ENCODE assay signal across 17 mouse cellular contexts in genomic region chr2:51072346-51072885, GRCm38 (mm10).
DNase-seq lines count a peak whose midpoint lies in the region; ATAC-seq and TF ChIP-seq lines count a peak whose summit lies in the region.
"Had no signal": no experiment of that assay in that cellular context is flagged by ENCODE, and none has a peak within 500 bp of the region (broad histone marks: within the 10 kb centered on the region; RNA-seq: fewer than 3 reads in every experiment).

No protein-coding gene starts in this region.

- no peak overlapping the region for H3K27ac ChIP-seq in heart, embryonic 10.5 days
- no peak overlapping the region for H3K27ac ChIP-seq in lung, postnatal 0 days (ENCODE audit: low read length)
- no peak overlapping the region for H3K27ac ChIP-seq in heart, postnatal 0 days (ENCODE audit: low read depth)
- no peak overlapping the region for H3K27ac ChIP-seq in stomach, postnatal 0 days (replicated peaks)
- no peak overlapping the region for H3K27ac ChIP-seq in kidney, embryonic 15.5 days
- H3K27ac ChIP-seq: embryonic facial prominence, embryonic 13.5 days; limb, embryonic 10.5 days; midbrain, embryonic 12.5 days had no signal

- H3K4me1 ChIP-seq in heart, embryonic 10.5 days: no peaks in the 10 kb centered on the region
- no peaks in the 10 kb centered on the region for H3K4me1 ChIP-seq in lung, postnatal 0 days (ENCODE audit: insufficient read depth, low read depth, low read length)
- peaks cover 9% of the 10 kb centered on the region; the same call in 1 of the 2 replicates for H3K4me1 ChIP-seq in heart, postnatal 0 days (ENCODE audit: control insufficient read depth, insufficient read depth)
- no peaks in the 10 kb centered on the region for H3K4me1 ChIP-seq in stomach, postnatal 0 days (replicated peaks; ENCODE audit: control insufficient read depth, insufficient read depth)
- H3K4me1 ChIP-seq in kidney, embryonic 15.5 days: 0 out of 2 replicates have a peak, but pooled peaks cover 5% of the 10 kb centered on the region
- H3K4me1 ChIP-seq: embryonic facial prominence, embryonic 13.5 days; limb, embryonic 10.5 days had no signal

- no peak for TF ChIP-seq CTCF in lung, postnatal 0 days (IDR thresholded peaks at IDR 0.05)
- TF ChIP-seq CTCF in heart, postnatal 0 days (IDR thresholded peaks at IDR 0.05; ENCODE audit: low read depth): no peak
- no peak for TF ChIP-seq CTCF in stomach, postnatal 0 days (IDR thresholded peaks at IDR 0.05; ENCODE audit: low read depth)

- no peaks in the 10 kb centered on the region for H3K27me3 ChIP-seq in heart, embryonic 10.5 days (ENCODE audit: insufficient read depth, poor library complexity, severe bottlenecking)
- no peaks in the 10 kb centered on the region for H3K27me3 ChIP-seq in lung, postnatal 0 days (replicated peaks; ENCODE audit: insufficient read depth, low read length)
- no peaks in the 10 kb centered on the region for H3K27me3 ChIP-seq in heart, postnatal 0 days (ENCODE audit: control insufficient read depth, insufficient read depth, low read length)
- H3K27me3 ChIP-seq in stomach, postnatal 0 days (ENCODE audit: control insufficient read depth, insufficient read depth, low read length): no peaks in the 10 kb centered on the region
- no peaks in the 10 kb centered on the region for H3K27me3 ChIP-seq in kidney, embryonic 15.5 days
- H3K27me3 ChIP-seq: embryonic facial prominence, embryonic 13.5 days; midbrain, embryonic 12.5 days had no signal

- no peak for DNase-seq in heart, embryonic 10.5 days (ENCODE audit: low spot score)
- no peak for DNase-seq in heart, postnatal 4 days
- DNase-seq in lung, postnatal 0 days (ENCODE audit: low spot score): no peak
- no peak for DNase-seq in lung, postnatal 14 days
- no peak for DNase-seq in heart, postnatal 0 days (ENCODE audit: low spot score)
- DNase-seq in stomach, postnatal 0 days (ENCODE audit: low spot score): peak; percentile 42
- no peak for DNase-seq in right cerebral cortex, postnatal 36 days (ENCODE audit: low spot score in 2 of 2)
- DNase-seq: B cell, adult 2 months; cerebellum, adult 11 months; kidney, adult 11 months; kidney, postnatal 4 days; layer of hippocampus, postnatal 36 days had no signal

- WGBS in heart, embryonic 10.5 days: 17% methylated on average over 6 of the region's 6 CpGs
- 15% methylated on average over 6 of the region's 6 CpGs for WGBS in lung, postnatal 0 days
- 15% methylated on average over 6 of the region's 6 CpGs for WGBS in heart, postnatal 0 days
- 19% methylated on average over 6 of the region's 6 CpGs for WGBS in stomach, postnatal 0 days
- WGBS in kidney, embryonic 15.5 days: 49% methylated on average over 6 of the region's 6 CpGs

- ATAC-seq in lung, postnatal 0 days: no peak
- ATAC-seq in heart, postnatal 0 days (ENCODE audit: insufficient read depth, low read depth): no peak
- peak; percentile 73 for ATAC-seq in stomach, postnatal 0 days (ENCODE audit: low FRiP score, low TSS enrichment)
- ATAC-seq in kidney, embryonic 15.5 days (replicated peaks; ENCODE audit: low FRiP score): no peak
- ATAC-seq: forebrain, embryonic 14.5 days had no signal

- H3K9me3 ChIP-seq in heart, embryonic 10.5 days: no peaks in the 10 kb centered on the region
- no peaks in the 10 kb centered on the region for H3K9me3 ChIP-seq in lung, postnatal 0 days (ENCODE audit: low read length)
- no peaks in the 10 kb centered on the region for H3K9me3 ChIP-seq in heart, postnatal 0 days (replicated peaks; ENCODE audit: control insufficient read depth, low read length)
- no peaks in the 10 kb centered on the region for H3K9me3 ChIP-seq in stomach, postnatal 0 days (ENCODE audit: control insufficient read depth, low read length)
- H3K9me3 ChIP-seq in kidney, embryonic 15.5 days (replicated peaks): no peaks in the 10 kb centered on the region
- H3K9me3 ChIP-seq: embryonic facial prominence, embryonic 13.5 days; limb, embryonic 10.5 days; midbrain, embryonic 12.5 days had no signal

- H3K4me3 ChIP-seq in heart, embryonic 10.5 days: 0 out of 2 replicates have a peak overlapping the region, but pooled peaks have one; percentile 8
- H3K4me3 ChIP-seq in lung, postnatal 0 days (ENCODE audit: low read depth, low read length): no peak overlapping the region
- peak overlapping the region; percentile 14 for H3K4me3 ChIP-seq in heart, postnatal 0 days (ENCODE audit: low read depth, low read length)
- H3K4me3 ChIP-seq in stomach, postnatal 0 days (ENCODE audit: low read depth, low read length): no peak overlapping the region
- no peak overlapping the region for H3K4me3 ChIP-seq in kidney, embryonic 15.5 days (replicated peaks)
- H3K4me3 ChIP-seq: embryonic facial prominence, embryonic 13.5 days; limb, embryonic 10.5 days; midbrain, embryonic 12.5 days had no signal

- H3K4me2 ChIP-seq in lung, postnatal 0 days (replicated peaks; ENCODE audit: low read depth, low read length): peak overlapping the region; percentile 27; the same call in 1 of the 2 replicates
- peak overlapping the region; percentile 46 for H3K4me2 ChIP-seq in heart, postnatal 0 days (ENCODE audit: low read depth, low read length)
- peak overlapping the region; percentile 31 for H3K4me2 ChIP-seq in stomach, postnatal 0 days (replicated peaks; ENCODE audit: low read depth)
- no peak overlapping the region for H3K4me2 ChIP-seq in kidney, embryonic 15.5 days
- H3K4me2 ChIP-seq: embryonic facial prominence, embryonic 13.5 days; midbrain, embryonic 12.5 days had no signal

- no peaks in the 10 kb centered on the region for H3K36me3 ChIP-seq in heart, embryonic 10.5 days
- no peaks in the 10 kb centered on the region for H3K36me3 ChIP-seq in lung, postnatal 0 days (ENCODE audit: insufficient read depth, low read length)
- H3K36me3 ChIP-seq in heart, postnatal 0 days (replicated peaks; ENCODE audit: control insufficient read depth, insufficient read depth, low read length): no peaks in the 10 kb centered on the region
- no peaks in the 10 kb centered on the region for H3K36me3 ChIP-seq in stomach, postnatal 0 days (ENCODE audit: control insufficient read depth, insufficient read depth, low read length)
- H3K36me3 ChIP-seq in kidney, embryonic 15.5 days: no peaks in the 10 kb centered on the region
- H3K36me3 ChIP-seq: embryonic facial prominence, embryonic 13.5 days; limb, embryonic 10.5 days; midbrain, embryonic 12.5 days had no signal

- no peak for TF ChIP-seq EP300 in lung, postnatal 0 days (IDR thresholded peaks at IDR 0.05)
- TF ChIP-seq EP300 in heart, postnatal 0 days (IDR thresholded peaks at IDR 0.05; ENCODE audit: low read depth): no peak
- no peak for TF ChIP-seq EP300 in stomach, postnatal 0 days (optimal IDR thresholded peaks at IDR 0.05)

- H3K9ac ChIP-seq in lung, postnatal 0 days (replicated peaks; ENCODE audit: low read depth): no peak overlapping the region
- H3K9ac ChIP-seq in heart, postnatal 0 days (replicated peaks; ENCODE audit: low read depth, low read length): no peak overlapping the region
- H3K9ac ChIP-seq in stomach, postnatal 0 days (ENCODE audit: low read length): no peak overlapping the region
- no peak overlapping the region for H3K9ac ChIP-seq in kidney, embryonic 15.5 days
- H3K9ac ChIP-seq: embryonic facial prominence, embryonic 13.5 days; midbrain, embryonic 12.5 days had no signal

Comparison
In these comparisons a context has a peak if more than half of its experiments do, and no peak if none do; other contexts are left out.
1. H3K4me3 ChIP-seq: peak in heart, embryonic 10.5 days (single experiment) and heart, postnatal 0 days (single experiment); none in lung, postnatal 0 days (single experiment), stomach, postnatal 0 days (single experiment) and kidney, embryonic 15.5 days (single experiment).